Mouse (Mus musculus) small intestine, adult 2 months (tissue): Measurements from ENCODE around the gene Depp1.
"Not testable (repeated sequence)": the region's sequence is repeated elsewhere in the genome, so short reads cannot be mapped to it uniquely, and the experiment has no call there.

ENCODE experiments used
- CTCF ChIP-seq: fragments of 200-500 bp; IDR thresholded peaks from 2 replicates; pipeline ENCODE4 v1.5.1; 2012; ENCODE audit warnings: low read depth, mild to moderate bottlenecking, control low read depth, inconsistent platforms, low read length, moderate library complexity, mixed read lengths; ENCODE audit not compliant: insufficient replicate concordance, insufficient read length; ENCODE audit errors: extremely low read depth
- POLR2A ChIP-seq: fragments of 200-500 bp; IDR thresholded peaks from 2 replicates; pipeline ENCODE4 v1.6.1; 2012; ENCODE audit warnings: low read depth, mild to moderate bottlenecking, control low read depth, inconsistent platforms, low read length, moderate library complexity

DNA sequence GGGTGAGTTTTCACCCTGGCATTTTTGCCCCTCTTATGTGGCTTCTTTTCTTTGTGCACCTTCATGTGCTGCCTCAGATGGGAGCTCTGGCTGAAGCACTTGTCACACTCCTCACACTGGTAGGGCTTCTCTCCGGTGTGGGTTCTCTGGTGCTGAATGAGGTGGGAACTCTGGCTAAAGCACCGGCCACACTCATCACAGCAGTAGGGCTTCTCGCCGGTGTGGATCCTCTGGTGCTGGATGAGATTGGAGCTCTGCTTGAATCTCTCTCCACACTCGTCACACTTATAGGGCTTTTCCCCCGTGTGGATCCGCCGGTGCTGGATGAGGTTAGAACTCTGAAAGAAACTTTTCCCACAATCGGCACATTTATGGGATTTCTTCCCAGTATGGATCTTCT is 24.0 kb upstream of the Depp1 start:
- TF ChIP-seq POLR2A, CTCF: not testable (repeated sequence)
